Mouse (Mus musculus) limb, embryonic 14.5 days (tissue): ENCODE results near the gene Tnfrsf1b. TPM values are rescaled to one million over a fixed set of nuclear protein-coding genes. Genes with fewer than 3 reads are reported as not detected.

ENCODE experiments used
- ATAC-seq: fragments of 200-750 bp; cut with Nextera tagmentation; 2 replicates; pipeline ENCODE4 v1.8.0; 2017; ENCODE audit warnings: low read depth, moderate number of reproducible peaks, moderate TSS enrichment; ENCODE audit not compliant: low FRiP score
- DNase-seq: peaks from one replicate; pipeline ENCODE4 v3.0.0-alpha.2; 2015; ENCODE audit warnings: low spot score
- H3K27ac ChIP-seq: fragments of 300-500 bp; sonication (generic); replicated peaks from 2 replicates; pipeline ENCODE4 v1.5.1; 2014; ENCODE audit warnings: low read depth, mild to moderate bottlenecking, low read length, moderate library complexity, mixed read lengths
- H3K27me3 ChIP-seq: fragments of 300-500 bp; sonication (generic); 2 replicates; pipeline ENCODE4 v1.6.1; 2014; ENCODE audit warnings: low read length, mixed read lengths; ENCODE audit not compliant: control insufficient read depth, insufficient read depth
- H3K36me3 ChIP-seq: fragments of 300-500 bp; sonication (generic); 2 replicates; pipeline ENCODE4 v1.6.1; 2014; ENCODE audit warnings: mild to moderate bottlenecking, low read length, moderate library complexity, mixed read lengths; ENCODE audit not compliant: control insufficient read depth, insufficient read depth
- H3K4me1 ChIP-seq: fragments of 300-500 bp; sonication (generic); 2 replicates; pipeline ENCODE4 v1.6.1; 2014; ENCODE audit warnings: antibody characterized with exemption, low read length, mixed read lengths; ENCODE audit not compliant: control insufficient read depth, insufficient read depth
- H3K4me2 ChIP-seq: fragments of 300-500 bp; sonication (generic); replicated peaks from 2 replicates; pipeline ENCODE4 v1.6.1; 2014; ENCODE audit warnings: low read depth, mild to moderate bottlenecking, low read length, moderate library complexity; ENCODE audit not compliant: severe bottlenecking
- H3K4me3 ChIP-seq: fragments of 300-500 bp; sonication (generic); replicated peaks from 2 replicates; pipeline ENCODE4 v1.5.1; 2014; ENCODE audit warnings: low read length
- H3K9ac ChIP-seq: fragments of 300-500 bp; sonication (generic); 2 replicates; pipeline ENCODE4 v1.6.1; 2014; ENCODE audit warnings: mild to moderate bottlenecking, low read depth, low read length, moderate library complexity; ENCODE audit not compliant: severe bottlenecking
- H3K9me3 ChIP-seq: fragments of 300-500 bp; sonication (generic); 2 replicates; pipeline ENCODE4 v1.6.1; 2016; ENCODE audit warnings: low read length; ENCODE audit not compliant: control insufficient read depth
- POLR2A ChIP-seq: fragments of 200-500 bp; IDR thresholded peaks from 2 replicates; pipeline ENCODE4 v1.8.0; 2012; ENCODE audit warnings: inconsistent platforms, mild to moderate bottlenecking, moderate library complexity, borderline replicate concordance; ENCODE audit not compliant: insufficient read depth, insufficient read length; ENCODE audit errors: extremely low read depth
- WGBS: fragments of 180-500 bp; shearing (Covaris S2); extraction: QIAGEN DNeasy Blood & Tissue Kit; methylation state at CpG from one replicate; pipeline ENCODE4 v1.1.7; 2014; 5-methylcytosine and 5-hydroxymethylcytosine counted together
- polyA plus RNA-seq, 2 experiments: library from polyadenylated mRNA; depleted of rRNA in 1 of 2; stranded (reverse) in 1 of 2; unstranded in 1 of 2; fragments of >200 nt; fragmentation: Nextera tagmentation in 1 of 2; extraction: Ambion mirVana in 1 of 2; gene quantifications; 2 replicates each; pipeline versions ENCODE4 v1.2.1 to v1.2.3; 2012 to 2014

The Tnfrsf1b gene
- polyA plus RNA-seq, 2 experiments = 3.5 to 3.9 TPM

DNA sequence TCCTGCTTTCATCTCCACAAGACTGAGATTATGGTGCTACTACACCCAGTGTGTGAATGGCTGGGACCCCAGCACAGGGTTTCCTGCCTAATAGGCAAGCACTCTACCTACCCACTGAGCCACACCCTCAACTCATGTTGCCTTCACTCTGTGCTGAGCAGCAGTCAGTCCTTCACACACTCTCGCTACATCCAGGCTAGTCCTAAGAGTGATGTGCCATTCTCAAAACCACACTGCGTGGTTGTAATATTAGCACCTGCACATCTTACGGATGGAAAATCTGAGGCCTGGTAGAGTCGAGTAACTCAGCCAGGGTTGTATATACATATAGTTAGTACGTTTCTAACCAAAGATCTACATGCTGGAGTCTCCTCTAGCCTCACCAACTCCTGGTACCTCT is 28.2 kb upstream of the Tnfrsf1b start:
- no peak for ATAC-seq
- WGBS = 92% methylated on average over 5 of the region's 5 CpGs
- Histone ChIP-seq H3K9ac (no peak overlapping the region), H3K4me1 (no peaks in the 10 kb centered on the region), H3K4me2 (no peak overlapping the region), H3K4me3 (no peak overlapping the region), H3K27ac (no peak overlapping the region), H3K36me3 (no peaks in the 10 kb centered on the region), H3K27me3 (no peaks in the 10 kb centered on the region), H3K9me3 (no peaks in the 10 kb centered on the region)
- no peak for TF ChIP-seq POLR2A
- DNase-seq = no peak

DNA sequence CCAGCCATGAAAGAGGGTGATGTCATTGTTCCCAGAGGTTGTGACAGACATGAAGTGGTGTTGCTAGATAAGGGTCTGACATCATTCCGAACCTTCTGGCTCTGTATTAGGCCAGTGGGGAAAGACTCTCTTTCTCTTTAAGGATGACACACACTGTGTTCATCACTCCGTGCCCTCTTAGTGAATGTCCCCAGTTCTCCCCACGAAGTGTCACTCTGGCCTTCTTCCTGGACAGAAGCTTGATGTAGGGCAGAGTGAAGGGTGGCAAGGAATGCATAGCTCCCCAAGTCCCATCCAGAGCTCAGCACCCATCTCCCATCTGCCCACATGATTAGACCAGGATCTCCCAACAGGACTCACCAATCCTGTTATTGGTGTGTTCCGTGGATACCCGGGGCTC is 27.3 kb upstream of the Tnfrsf1b start:
- no peak overlapping the region for H3K4me3 ChIP-seq
- DNase-seq = no peak
- H3K4me2 ChIP-seq = no peak overlapping the region
- H3K36me3 ChIP-seq = no peaks in the 10 kb centered on the region
- no peak for TF ChIP-seq POLR2A
- H3K27me3 ChIP-seq = no peaks in the 10 kb centered on the region
- WGBS = 80% methylated on average over 5 of the region's 5 CpGs
- H3K4me1 ChIP-seq = no peaks in the 10 kb centered on the region
- no peaks in the 10 kb centered on the region for H3K9me3 ChIP-seq
- H3K27ac ChIP-seq = no peak overlapping the region
- ATAC-seq = no peak
- no peak overlapping the region for H3K9ac ChIP-seq

DNA sequence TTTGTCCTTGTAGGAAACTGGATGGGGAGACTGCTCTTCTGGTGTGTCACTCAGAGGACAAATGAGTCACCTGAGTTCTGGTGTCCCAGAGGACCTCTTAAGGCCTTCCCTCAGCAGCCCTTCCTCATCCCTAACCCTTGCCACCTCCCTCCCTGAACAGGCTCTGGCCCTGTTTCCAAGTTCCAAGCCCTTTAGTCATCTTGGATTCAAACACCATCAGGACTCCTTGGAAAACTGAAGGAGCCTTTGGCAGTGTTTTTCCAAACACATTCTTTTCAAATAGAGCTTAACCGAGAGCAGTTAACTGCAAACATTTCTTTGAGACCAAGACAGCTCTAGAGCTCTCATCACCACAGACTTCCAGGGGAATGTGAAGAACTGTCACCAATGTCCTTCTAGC is 26.1 kb upstream of the Tnfrsf1b start:
- Histone ChIP-seq H3K4me2 (no peak overlapping the region), H3K36me3 (no peaks in the 10 kb centered on the region), H3K4me3 (no peak overlapping the region), H3K9ac (no peak overlapping the region), H3K4me1 (no peaks in the 10 kb centered on the region), H3K9me3 (no peaks in the 10 kb centered on the region), H3K27ac (no peak overlapping the region), H3K27me3 (no peaks in the 10 kb centered on the region)
- DNase-seq (no peak), ATAC-seq (no peak)
- TF ChIP-seq POLR2A = no peak
- WGBS = 72% methylated on average over 1 of the region's 1 CpGs

- TF ChIP-seq POLR2A = no peak
- Histone ChIP-seq H3K27me3 (no peaks in the 10 kb centered on the region), H3K9ac (no peak overlapping the region), H3K36me3 (no peaks in the 10 kb centered on the region), H3K4me2 (no peak overlapping the region), H3K4me1 (no peaks in the 10 kb centered on the region), H3K9me3 (no peaks in the 10 kb centered on the region), H3K27ac (no peak overlapping the region), H3K4me3 (no peak overlapping the region)
- ATAC-seq (no peak), DNase-seq (no peak)
- 67% methylated on average over 4 of the region's 4 CpGs for WGBS
Measured at GRCm38 (mm10) chr4:145271634-145272033, 25.0 kb upstream of the Tnfrsf1b start.

GRCm38 (mm10) chr4:145270136-145270535 is 23.5 kb upstream of the Tnfrsf1b start:
- TF ChIP-seq POLR2A = no peak
- DNase-seq (no peak), ATAC-seq (no peak)
- no peaks in the 10 kb centered on the region for H3K27me3 ChIP-seq
- no peak overlapping the region for H3K4me2 ChIP-seq
- no peak overlapping the region for H3K4me3 ChIP-seq
- no peaks in the 10 kb centered on the region for H3K36me3 ChIP-seq
- 90% methylated on average over 5 of the region's 5 CpGs for WGBS
- H3K9me3 ChIP-seq = no peaks in the 10 kb centered on the region
- H3K4me1 ChIP-seq = no peaks in the 10 kb centered on the region
- no peak overlapping the region for H3K9ac ChIP-seq
- H3K27ac ChIP-seq = no peak overlapping the region

DNA sequence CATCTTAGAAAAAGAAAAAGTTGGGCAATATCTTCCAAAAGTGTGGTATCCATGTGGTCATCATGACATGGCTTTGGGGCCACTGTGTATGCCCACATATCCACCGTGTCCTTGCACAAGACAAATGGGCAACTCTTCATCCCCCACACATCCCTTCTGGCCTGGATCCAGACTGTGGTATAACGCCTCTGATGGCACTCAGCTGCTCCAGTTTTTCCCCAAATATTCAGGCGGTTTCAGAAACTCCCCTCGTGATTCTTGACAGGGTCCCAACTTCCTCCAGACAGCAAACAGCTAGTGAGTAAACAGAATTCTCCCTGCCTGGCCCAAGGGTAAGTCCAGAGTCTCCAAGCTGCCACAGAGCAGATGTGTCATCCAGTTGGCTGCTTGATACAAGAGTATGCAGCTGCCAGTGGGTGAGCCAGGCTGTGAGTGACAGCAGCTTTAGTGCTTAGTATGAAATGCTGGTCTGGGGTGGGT is 21.0 kb upstream of the Tnfrsf1b start:
- no peaks in the 10 kb centered on the region for H3K9me3 ChIP-seq
- no peak overlapping the region for H3K27ac ChIP-seq
- WGBS = 78% methylated on average over 4 of the region's 4 CpGs
- no peak overlapping the region for H3K4me2 ChIP-seq
- H3K4me3 ChIP-seq = no peak overlapping the region
- no peak overlapping the region for H3K9ac ChIP-seq
- ATAC-seq (no peak), DNase-seq (no peak)
- H3K4me1 ChIP-seq = no peaks in the 10 kb centered on the region
- H3K27me3 ChIP-seq = no peaks in the 10 kb centered on the region
- no peaks in the 10 kb centered on the region for H3K36me3 ChIP-seq
- no peak for TF ChIP-seq POLR2A
